Mouse (Mus musculus): Measurements from ENCODE around the gene Wars. TPM values are rescaled to one million over a fixed set of nuclear protein-coding genes. Genes with fewer than 3 reads are reported as not detected.

The Wars gene
- total RNA-seq (2015; ENCODE audit: low replicate concordance), result 8.2 and 9.4 TPM in 2 replicates
- total RNA-seq (2017; ENCODE audit: low replicate concordance), result 8.2 and 8.9 TPM in 2 replicates

- ATAC-seq (replicated peaks; ENCODE audit: low FRiP score, poor library complexity, severe bottlenecking), result peak; percentile 99
Measured at GRCm38 (mm10) chr12:108893715-108894431, at the start of gene Wars. Gene Wars, minus strand, starts transcription at chr12:108894174.

GRCm38 (mm10) chr12:108942203-108942923 is 48.4 kb upstream of the Wars start:
- no peak for ATAC-seq (replicated peaks; ENCODE audit: low FRiP score, poor library complexity, severe bottlenecking)

- no peak for ATAC-seq (replicated peaks; ENCODE audit: low FRiP score, poor library complexity, severe bottlenecking)
Measured at GRCm38 (mm10) chr12:108941282-108941681, 47.3 kb upstream of the Wars start.

GRCm38 (mm10) chr12:108940255-108940654 is 46.3 kb upstream of the Wars start:
- ATAC-seq (replicated peaks; ENCODE audit: low FRiP score, poor library complexity, severe bottlenecking), result no peak

- no peak for ATAC-seq (replicated peaks; ENCODE audit: low FRiP score, poor library complexity, severe bottlenecking)
Measured at GRCm38 (mm10) chr12:108939317-108939716, 45.3 kb upstream of the Wars start.

GRCm38 (mm10) chr12:108938844-108939243 is 44.9 kb upstream of the Wars start:
- ATAC-seq (replicated peaks; ENCODE audit: low FRiP score, poor library complexity, severe bottlenecking), result no peak

- no peak for ATAC-seq (replicated peaks; ENCODE audit: low FRiP score, poor library complexity, severe bottlenecking)
Measured at GRCm38 (mm10) chr12:108937506-108937905, 43.5 kb upstream of the Wars start.

GRCm38 (mm10) chr12:108936834-108937233 is 42.9 kb upstream of the Wars start:
- ATAC-seq (replicated peaks; ENCODE audit: low FRiP score, poor library complexity, severe bottlenecking), result no peak

GRCm38 (mm10) chr12:108934231-108934630 is 40.3 kb upstream of the Wars start:
- no peak for ATAC-seq (replicated peaks; ENCODE audit: low FRiP score, poor library complexity, severe bottlenecking)

GRCm38 (mm10) chr12:108932113-108932512 is 38.1 kb upstream of the Wars start:
- no peak for ATAC-seq (replicated peaks; ENCODE audit: low FRiP score, poor library complexity, severe bottlenecking)

- no peak for ATAC-seq (replicated peaks; ENCODE audit: low FRiP score, poor library complexity, severe bottlenecking)
Measured at GRCm38 (mm10) chr12:108931341-108932053, 37.5 kb upstream of the Wars start.

- ATAC-seq (replicated peaks; ENCODE audit: low FRiP score, poor library complexity, severe bottlenecking), result no peak
Measured at GRCm38 (mm10) chr12:108929475-108929874, 35.5 kb upstream of the Wars start.

- no peak for ATAC-seq (replicated peaks; ENCODE audit: low FRiP score, poor library complexity, severe bottlenecking)
Measured at GRCm38 (mm10) chr12:108928249-108928648, 34.3 kb upstream of the Wars start.

- ATAC-seq (replicated peaks; ENCODE audit: low FRiP score, poor library complexity, severe bottlenecking), result no peak
Measured at GRCm38 (mm10) chr12:108926606-108927111, 32.7 kb upstream of the Wars start.

GRCm38 (mm10) chr12:108918753-108919152 is 24.8 kb upstream of the Wars start:
- no peak for ATAC-seq (replicated peaks; ENCODE audit: low FRiP score, poor library complexity, severe bottlenecking)

GRCm38 (mm10) chr12:108917509-108917908 is 23.5 kb upstream of the Wars start:
- ATAC-seq (replicated peaks; ENCODE audit: low FRiP score, poor library complexity, severe bottlenecking), result no peak

- ATAC-seq (replicated peaks; ENCODE audit: low FRiP score, poor library complexity, severe bottlenecking), result no peak
Measured at GRCm38 (mm10) chr12:108916447-108917042, 22.6 kb upstream of the Wars start.

- ATAC-seq (replicated peaks; ENCODE audit: low FRiP score, poor library complexity, severe bottlenecking), result no peak
Measured at GRCm38 (mm10) chr12:108915893-108916292, 21.9 kb upstream of the Wars start.

- no peak for ATAC-seq (replicated peaks; ENCODE audit: low FRiP score, poor library complexity, severe bottlenecking)
Measured at GRCm38 (mm10) chr12:108914709-108915340, 20.9 kb upstream of the Wars start.
